10 mouse cellular contexts compared by ENCODE assay signal in genomic region chr17:48110547-48111287, GRCm38 (mm10). TPM values are rescaled to one million over a fixed set of nuclear protein-coding genes. Genes with fewer than 3 reads are reported as not detected.
DNase-seq lines count a peak whose midpoint lies in the region; ATAC-seq and TF ChIP-seq lines count a peak whose summit lies in the region.
"Had no signal": no experiment of that assay in that cellular context is flagged by ENCODE, and none has a peak within 500 bp of the region (broad histone marks: within the 10 kb centered on the region; RNA-seq: fewer than 3 reads in every experiment).

No protein-coding gene starts in this region.

- no peaks in the 10 kb centered on the region for H3K27me3 ChIP-seq in hindbrain, embryonic 10.5 days (ENCODE audit: insufficient read depth, poor library complexity, severe bottlenecking)
- H3K27me3 ChIP-seq in hindbrain, embryonic 16.5 days (replicated peaks; ENCODE audit: control insufficient read depth, insufficient read depth, low read length) = no peaks in the 10 kb centered on the region
- no peaks in the 10 kb centered on the region for H3K27me3 ChIP-seq in thymus, adult 2 months (ENCODE audit: control insufficient read depth, insufficient read depth, low read length)
- H3K27me3 ChIP-seq: embryonic facial prominence, embryonic 15.5 days; limb, embryonic 13.5 days had no signal

- H3K4me2 ChIP-seq in hindbrain, embryonic 16.5 days (ENCODE audit: low read length) = no peak overlapping the region
- H3K4me2 ChIP-seq: embryonic facial prominence, embryonic 15.5 days; limb, embryonic 13.5 days had no signal

- no peak for TF ChIP-seq POLR2A in thymus, adult 2 months (IDR thresholded peaks at IDR 0.05; ENCODE audit: control insufficient read depth, extremely low read depth, insufficient read depth, low read length, poor library complexity)
- TF ChIP-seq POLR2A in cortical plate, adult 2 months (IDR thresholded peaks at IDR 0.05; ENCODE audit: extremely low read depth, insufficient read depth, low read length) = no peak

- 53% methylated on average over 8 of the region's 8 CpGs for WGBS in hindbrain, embryonic 10.5 days
- WGBS in hindbrain, embryonic 16.5 days = 48% methylated on average over 8 of the region's 8 CpGs
- 60% methylated on average over 8 of the region's 8 CpGs for WGBS in thymus, adult 2 months

- no peak for ATAC-seq in hindbrain, embryonic 16.5 days
- no peak for ATAC-seq in erythroid progenitor cell, adult 5-6 weeks (replicated peaks; ENCODE audit: low FRiP score, poor library complexity, severe bottlenecking)

- H3K9ac ChIP-seq in hindbrain, embryonic 16.5 days (ENCODE audit: low read depth, low read length) = no peak overlapping the region
- H3K9ac ChIP-seq: embryonic facial prominence, embryonic 15.5 days; limb, embryonic 13.5 days had no signal

- 0 out of 2 replicates have a peak, but pooled peaks have one; percentile 26 for TF ChIP-seq CTCF in thymus, adult 2 months (IDR thresholded peaks at IDR 0.05; ENCODE audit: borderline replicate concordance, control insufficient read depth, extremely low read depth, insufficient read depth, low read length, poor library complexity)
- TF ChIP-seq CTCF in cortical plate, adult 2 months (IDR thresholded peaks at IDR 0.05; ENCODE audit: extremely low read depth, insufficient read depth, low read length) = peak; percentile 38; the same call in 1 of the 2 replicates

- H3K36me3 ChIP-seq in hindbrain, embryonic 10.5 days = no peaks in the 10 kb centered on the region
- H3K36me3 ChIP-seq in hindbrain, embryonic 16.5 days (ENCODE audit: control insufficient read depth, insufficient read depth, low read length) = no peaks in the 10 kb centered on the region
- no peaks in the 10 kb centered on the region for H3K36me3 ChIP-seq in thymus, adult 2 months (ENCODE audit: control insufficient read depth, insufficient read depth, low read length)
- H3K36me3 ChIP-seq: embryonic facial prominence, embryonic 15.5 days; limb, embryonic 13.5 days had no signal

- H3K4me1 ChIP-seq in hindbrain, embryonic 10.5 days (replicated peaks) = 0 out of 2 replicates have a peak, but pooled peaks cover 12% of the 10 kb centered on the region
- no peaks in the 10 kb centered on the region for H3K4me1 ChIP-seq in hindbrain, embryonic 16.5 days (ENCODE audit: control insufficient read depth, insufficient read depth, low read depth, low read length)
- no peaks in the 10 kb centered on the region for H3K4me1 ChIP-seq in thymus, adult 2 months (replicated peaks; ENCODE audit: control insufficient read depth, insufficient read depth, low read length)
- H3K4me1 ChIP-seq in cortical plate, adult 2 months (ENCODE audit: control insufficient read depth, insufficient read depth, low read length) = no peaks in the 10 kb centered on the region
- H3K4me1 ChIP-seq: embryonic facial prominence, embryonic 15.5 days; limb, embryonic 13.5 days had no signal

- peaks cover 10% of the 10 kb centered on the region for H3K9me3 ChIP-seq in hindbrain, embryonic 10.5 days
- no peaks in the 10 kb centered on the region for H3K9me3 ChIP-seq in hindbrain, embryonic 16.5 days (ENCODE audit: control insufficient read depth, low read length)
- H3K9me3 ChIP-seq: embryonic facial prominence, embryonic 15.5 days had no signal

- no peak overlapping the region for H3K4me3 ChIP-seq in hindbrain, embryonic 10.5 days
- no peak overlapping the region for H3K4me3 ChIP-seq in hindbrain, embryonic 16.5 days (ENCODE audit: low read length)
- no peak overlapping the region for H3K4me3 ChIP-seq in thymus, adult 2 months (ENCODE audit: control insufficient read depth, insufficient read depth, low read length)
- no peak overlapping the region for H3K4me3 ChIP-seq in cortical plate, adult 2 months (ENCODE audit: insufficient read depth, low read length)
- H3K4me3 ChIP-seq: embryonic facial prominence, embryonic 15.5 days; limb, embryonic 13.5 days had no signal

- 0 out of 2 replicates have a peak overlapping the region, but pooled peaks have one; percentile 30 for H3K27ac ChIP-seq in hindbrain, embryonic 10.5 days
- no peak overlapping the region for H3K27ac ChIP-seq in hindbrain, embryonic 16.5 days (ENCODE audit: low read depth, low read length)
- no peak overlapping the region for H3K27ac ChIP-seq in thymus, adult 2 months (ENCODE audit: control insufficient read depth, insufficient read depth, low read length)
- H3K27ac ChIP-seq in cortical plate, adult 2 months (ENCODE audit: insufficient read depth, low read length) = no peak overlapping the region
- H3K27ac ChIP-seq: embryonic facial prominence, embryonic 15.5 days; limb, embryonic 13.5 days had no signal

- peak; percentile 69 for DNase-seq in hindbrain, embryonic 10.5 days (ENCODE audit: low spot score)
- DNase-seq in thymus, adult 2 months = peak; percentile 59
- no peak for DNase-seq in thymus, adult 18-20 months
- DNase-seq in lung, postnatal 14 days = peak; percentile 51
- peak; percentile 79 for DNase-seq in thymus, postnatal 4 days

RNA-seq across cellular contexts. Expression of gene 1700067P10Rik, which starts 21.6 kb away (rescaled TPM):
- 0.14 and 0.20 TPM in 2 replicates for polyA plus RNA-seq in hindbrain, embryonic 10.5 days (2016; fragmentation: Nextera tagmentation; extraction: Ambion mirVana)
- polyA plus RNA-seq in hindbrain, embryonic 16.5 days (2015; fragmentation: Nextera tagmentation; extraction: Ambion mirVana) = 0.24 TPM in 2 replicates
- polyA plus RNA-seq in thymus, adult 2 months (2012; rRNA removed) = 0.12 TPM in 1 of 2 replicates, not detected in the other
- 0.19 and 0.28 TPM in 2 replicates for polyA plus RNA-seq in cortical plate, adult 2 months (2012; rRNA removed)
- total RNA-seq in erythroid progenitor cell, adult 5-6 weeks (2015; ENCODE audit: low replicate concordance) = not detected in 2 replicates
- total RNA-seq in erythroid progenitor cell, adult 5-6 weeks (2017; ENCODE audit: low replicate concordance) = 0.51 TPM in 1 of 2 replicates, not detected in the other
- polyA plus RNA-seq: embryonic facial prominence, embryonic 15.5 days; limb, embryonic 13.5 days had no signal

RNA-seq across cellular contexts. Expression of gene 9830107B12Rik, which starts 35.4 kb away (rescaled TPM):
- not detected in 2 replicates for polyA plus RNA-seq in hindbrain, embryonic 10.5 days (2016; fragmentation: Nextera tagmentation; extraction: Ambion mirVana)
- polyA plus RNA-seq in hindbrain, embryonic 16.5 days (2015; fragmentation: Nextera tagmentation; extraction: Ambion mirVana) = not detected in 2 replicates
- 0.15 and 0.28 TPM in 2 replicates for polyA plus RNA-seq in thymus, adult 2 months (2012; rRNA removed)
- not detected in 2 replicates for polyA plus RNA-seq in cortical plate, adult 2 months (2012; rRNA removed)
- 0.42 and 5.4 TPM in 2 replicates for total RNA-seq in erythroid progenitor cell, adult 5-6 weeks (2015; ENCODE audit: low replicate concordance)
- total RNA-seq in erythroid progenitor cell, adult 5-6 weeks (2017; ENCODE audit: low replicate concordance) = 2.1 and 3.0 TPM in 2 replicates
- polyA plus RNA-seq: embryonic facial prominence, embryonic 15.5 days; limb, embryonic 13.5 days had no signal

RNA-seq across cellular contexts. Expression of gene A530064D06Rik, which starts 56.4 kb away (rescaled TPM):
- not detected in 2 replicates for polyA plus RNA-seq in hindbrain, embryonic 10.5 days (2016; fragmentation: Nextera tagmentation; extraction: Ambion mirVana)
- polyA plus RNA-seq in hindbrain, embryonic 16.5 days (2015; fragmentation: Nextera tagmentation; extraction: Ambion mirVana) = 0.14 TPM in 1 of 2 replicates, not detected in the other
- 0.92 and 1.2 TPM in 2 replicates for polyA plus RNA-seq in thymus, adult 2 months (2012; rRNA removed)
- not detected in 2 replicates for polyA plus RNA-seq in cortical plate, adult 2 months (2012; rRNA removed)
- 2.5 and 2.9 TPM in 2 replicates for total RNA-seq in erythroid progenitor cell, adult 5-6 weeks (2015; ENCODE audit: low replicate concordance)
- 3.5 and 5.9 TPM in 2 replicates for total RNA-seq in erythroid progenitor cell, adult 5-6 weeks (2017; ENCODE audit: low replicate concordance)
- polyA plus RNA-seq: embryonic facial prominence, embryonic 15.5 days had no signal

Comparison
In these comparisons a context has a peak if more than half of its experiments do, and no peak if none do; other contexts are left out.
1. DNase-seq: peak in hindbrain, embryonic 10.5 days (single experiment), thymus, adult 2 months (single experiment), lung, postnatal 14 days (single experiment) and thymus, postnatal 4 days (single experiment); none in thymus, adult 18-20 months (0 of 2).